Mouse (Mus musculus): Measurements from ENCODE around the gene Nr2f2. TPM values are rescaled to one million over a fixed set of nuclear protein-coding genes. Genes with fewer than 3 reads are reported as not detected.
A peak's percentile ranks its signal among the peaks of the same experiment; 100 is the strongest.

The Nr2f2 gene
- polyA plus RNA-seq, 1 experiment from 2014 or later, result 98.4 TPM

- Histone ChIP-seq H3K27me3 (replicated peaks) (peaks cover 23% of the 10 kb centered on the region), H3K4me1 (peaks cover 12% of the 10 kb centered on the region; the same call in 1 of the 2 replicates), H3K9ac (no peak overlapping the region), H3K4me3 (peak overlapping the region; percentile 5), H3K9me3 (no peaks in the 10 kb centered on the region), H3K27ac (no peak overlapping the region), H3K4me2 (peak overlapping the region; percentile 75; the same call in 1 of the 2 replicates), H3K36me3 (replicated peaks) (no peaks in the 10 kb centered on the region)
- WGBS, result 13% methylated on average over 4 of the region's 4 CpGs
- no peak for ATAC-seq (replicated peaks)
Observed at GRCm38 (mm10) chr7:70363351-70363750, 3.2 kb downstream of the Nr2f2 start.

GRCm38 (mm10) chr7:70362526-70363170 lies 3.9 kb downstream of the Nr2f2 start:
- H3K9me3 ChIP-seq, result no peaks in the 10 kb centered on the region
- no peaks in the 10 kb centered on the region for H3K36me3 ChIP-seq (replicated peaks)
- peak overlapping the region; percentile 75 for H3K4me2 ChIP-seq
- peak overlapping the region; percentile 54 for H3K4me3 ChIP-seq
- ATAC-seq (replicated peaks), result no peak
- peak overlapping the region; percentile 32 for H3K9ac ChIP-seq
- peaks cover 15% of the 10 kb centered on the region for H3K27me3 ChIP-seq (replicated peaks)
- WGBS, result 6% methylated on average over 12 of the region's 12 CpGs
- peaks cover 12% of the 10 kb centered on the region; the same call in 1 of the 2 replicates for H3K4me1 ChIP-seq
- H3K27ac ChIP-seq, result peak overlapping the region; percentile 94

- peak; percentile 94 for ATAC-seq (replicated peaks)
- Histone ChIP-seq H3K9me3 (no peaks in the 10 kb centered on the region), H3K27ac (peak overlapping the region; percentile 94), H3K27me3 (replicated peaks) (peaks cover 14% of the 10 kb centered on the region), H3K9ac (peak overlapping the region; percentile 69), H3K4me1 (peaks cover 12% of the 10 kb centered on the region; the same call in 1 of the 2 replicates), H3K4me3 (peak overlapping the region; percentile 54), H3K4me2 (peak overlapping the region; percentile 75), H3K36me3 (replicated peaks) (no peaks in the 10 kb centered on the region)
- under 1% methylated on average over 87 of the region's 98 CpGs for WGBS
Observed at GRCm38 (mm10) chr7:70361383-70362364, 4.9 kb downstream of the Nr2f2 start.

GRCm38 (mm10) chr7:70360611-70361382 lies 5.7 kb downstream of the Nr2f2 start:
- under 1% methylated on average over 33 of the region's 84 CpGs for WGBS
- peak; percentile 10; the same call in 1 of the 2 replicates for ATAC-seq (replicated peaks)
- H3K27ac ChIP-seq, result peak overlapping the region; percentile 94
- H3K4me1 ChIP-seq, result peaks cover 12% of the 10 kb centered on the region; the same call in 1 of the 2 replicates
- no peaks in the 10 kb centered on the region for H3K36me3 ChIP-seq (replicated peaks)
- peak overlapping the region; percentile 69 for H3K9ac ChIP-seq
- no peaks in the 10 kb centered on the region for H3K9me3 ChIP-seq
- H3K4me2 ChIP-seq, result peak overlapping the region; percentile 75
- peaks cover 23% of the 10 kb centered on the region for H3K27me3 ChIP-seq (replicated peaks)
- peak overlapping the region; percentile 54 for H3K4me3 ChIP-seq

GRCm38 (mm10) chr7:70359791-70360581 lies 6.5 kb downstream of the Nr2f2 start:
- Histone ChIP-seq H3K9me3 (no peaks in the 10 kb centered on the region), H3K4me2 (peak overlapping the region; percentile 75), H3K4me3 (peak overlapping the region; percentile 54), H3K4me1 (peaks cover 12% of the 10 kb centered on the region; the same call in 1 of the 2 replicates), H3K27ac (peak overlapping the region; percentile 94), H3K9ac (peak overlapping the region; percentile 69), H3K27me3 (replicated peaks) (peaks cover 22% of the 10 kb centered on the region), H3K36me3 (replicated peaks) (no peaks in the 10 kb centered on the region)
- ATAC-seq (replicated peaks), result no peak
- under 1% methylated on average over 75 of the region's 75 CpGs for WGBS

- Histone ChIP-seq H3K4me1 (peaks cover 12% of the 10 kb centered on the region; the same call in 1 of the 2 replicates), H3K36me3 (replicated peaks) (no peaks in the 10 kb centered on the region), H3K9ac (peak overlapping the region; percentile 69), H3K4me3 (peak overlapping the region; percentile 54), H3K27ac (peak overlapping the region; percentile 94), H3K4me2 (peak overlapping the region; percentile 75), H3K9me3 (no peaks in the 10 kb centered on the region), H3K27me3 (replicated peaks) (peaks cover 26% of the 10 kb centered on the region)
- no peak for ATAC-seq (replicated peaks)
- WGBS, result under 1% methylated on average over 33 of the region's 33 CpGs
Observed at GRCm38 (mm10) chr7:70358848-70359591, 7.5 kb downstream of the Nr2f2 start.

GRCm38 (mm10) chr7:70358020-70358847 lies 8.3 kb downstream of the Nr2f2 start:
- no peaks in the 10 kb centered on the region for H3K36me3 ChIP-seq (replicated peaks)
- H3K9me3 ChIP-seq, result no peaks in the 10 kb centered on the region
- H3K9ac ChIP-seq, result peak overlapping the region; percentile 69
- peak overlapping the region; percentile 54 for H3K4me3 ChIP-seq
- peak overlapping the region; percentile 75 for H3K4me2 ChIP-seq
- peaks cover 26% of the 10 kb centered on the region for H3K27me3 ChIP-seq (replicated peaks)
- H3K27ac ChIP-seq, result peak overlapping the region; percentile 94
- WGBS, result 2% methylated on average over 33 of the region's 33 CpGs
- ATAC-seq (replicated peaks), result no peak
- H3K4me1 ChIP-seq, result peaks cover 12% of the 10 kb centered on the region; the same call in 1 of the 2 replicates

- H3K9me3 ChIP-seq, result no peaks in the 10 kb centered on the region
- H3K27me3 ChIP-seq (replicated peaks), result peaks cover 22% of the 10 kb centered on the region
- WGBS, result 7% methylated on average over 17 of the region's 17 CpGs
- H3K9ac ChIP-seq, result peak overlapping the region; percentile 69
- peaks cover 12% of the 10 kb centered on the region; the same call in 1 of the 2 replicates for H3K4me1 ChIP-seq
- no peak for ATAC-seq (replicated peaks)
- H3K27ac ChIP-seq, result peak overlapping the region; percentile 94
- peak overlapping the region; percentile 75 for H3K4me2 ChIP-seq
- H3K4me3 ChIP-seq, result peak overlapping the region; percentile 54
- H3K36me3 ChIP-seq (replicated peaks), result no peaks in the 10 kb centered on the region
Observed at GRCm38 (mm10) chr7:70357516-70358019, 9.0 kb downstream of the Nr2f2 start.

GRCm38 (mm10) chr7:70356691-70357515 lies 9.6 kb downstream of the Nr2f2 start:
- Histone ChIP-seq H3K9ac (peak overlapping the region; percentile 69), H3K4me1 (peaks cover 9% of the 10 kb centered on the region; the same call in 1 of the 2 replicates), H3K4me3 (peak overlapping the region; percentile 54), H3K27me3 (replicated peaks) (peaks cover 25% of the 10 kb centered on the region), H3K4me2 (peak overlapping the region; percentile 75), H3K36me3 (replicated peaks) (no peaks in the 10 kb centered on the region), H3K27ac (peak overlapping the region; percentile 94), H3K9me3 (no peaks in the 10 kb centered on the region)
- 36% methylated on average over 3 of the region's 3 CpGs for WGBS
- no peak for ATAC-seq (replicated peaks)

All from midbrain, embryonic 15.5 days (tissue).